Mouse (Mus musculus): ENCODE data around the gene Fam240a. TPM values are rescaled to one million over a fixed set of nuclear protein-coding genes. Genes with fewer than 3 reads are reported as not detected.

Gene Fam240a
- polyA plus RNA-seq, 1 experiment, result not detected

DNA sequence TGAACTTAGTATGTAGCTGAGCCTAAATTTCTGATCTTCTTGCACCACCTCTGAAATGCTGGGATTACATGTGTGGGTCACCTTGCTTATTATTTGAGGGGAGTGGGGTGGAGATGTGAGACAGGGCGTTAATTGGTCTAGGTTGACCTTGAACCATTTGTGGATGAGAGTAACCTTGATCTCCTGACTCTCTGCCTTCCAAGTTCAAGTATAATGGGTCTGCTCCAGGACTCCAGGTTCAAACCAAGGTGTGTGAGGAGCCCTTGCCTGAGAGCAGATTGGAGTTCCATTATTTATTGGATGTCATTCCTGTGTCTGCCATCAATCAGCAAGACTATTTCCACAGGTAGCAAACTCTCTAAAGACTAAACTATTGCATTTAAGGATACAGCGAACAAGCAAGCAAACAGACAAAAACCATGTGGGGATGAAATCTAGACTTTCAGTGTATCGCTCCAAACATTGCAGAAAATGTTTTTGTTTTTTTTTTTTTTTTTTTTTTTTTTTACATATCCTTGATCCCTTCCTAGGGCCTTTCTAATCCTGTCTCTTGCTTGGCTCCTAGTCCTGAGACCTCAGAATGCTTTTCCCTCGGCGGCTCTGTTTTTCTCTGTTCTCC, 36.4 kb upstream of the Fam240a start:
- Histone ChIP-seq H3K9me3 (replicated peaks; ENCODE audit: control insufficient read depth, insufficient read depth, low read length, poor library complexity, severe bottlenecking) (no peaks in the 10 kb centered on the region), H3K27ac (ENCODE audit: insufficient read depth, low read length) (peak overlapping the region; percentile 95), H3K27me3 (ENCODE audit: control insufficient read depth, insufficient read depth, low read length, poor library complexity, severe bottlenecking) (no peaks in the 10 kb centered on the region), H3K36me3 (ENCODE audit: control insufficient read depth, insufficient read depth, low read length, poor library complexity, severe bottlenecking) (no peaks in the 10 kb centered on the region), H3K9ac (ENCODE audit: low read depth, poor library complexity, severe bottlenecking) (peak overlapping the region; percentile 78), H3K4me1 (ENCODE audit: control insufficient read depth, insufficient read depth, low read length) (peaks cover 6% of the 10 kb centered on the region), H3K4me3 (ENCODE audit: low read depth, low read length) (peak overlapping the region; percentile 73)
- no peak for TF ChIP-seq CTCF (IDR thresholded peaks at IDR 0.05; ENCODE audit: low read depth, low read length)
- no peak for TF ChIP-seq POLR2A (IDR thresholded peaks at IDR 0.05; ENCODE audit: insufficient read depth, low read length)
- no peak; the same call in 1 of the 2 replicates for TF ChIP-seq EP300 (IDR thresholded peaks at IDR 0.05; ENCODE audit: insufficient read depth, low read depth, low read length)

DNA sequence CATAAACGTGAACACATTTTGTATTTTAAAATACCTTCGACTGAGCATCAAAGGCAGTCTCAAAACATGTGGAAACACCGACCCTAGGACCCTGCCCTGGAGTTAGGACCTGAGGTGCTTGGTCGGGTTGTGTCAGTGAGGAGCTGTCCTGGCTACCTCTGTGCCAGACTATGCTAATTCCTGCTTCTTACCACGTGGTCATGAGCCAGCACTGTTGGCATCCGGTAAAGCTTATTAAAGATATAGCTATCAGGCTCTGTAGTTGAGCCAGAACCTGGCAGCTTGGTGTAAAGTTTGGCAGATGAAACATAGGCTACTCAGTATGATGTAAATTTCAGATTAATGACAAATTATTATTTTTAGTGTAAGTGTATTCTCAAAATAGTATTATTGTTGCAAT, 35.7 kb upstream of the Fam240a start:
- Histone ChIP-seq H3K27me3 (ENCODE audit: control insufficient read depth, insufficient read depth, low read length, poor library complexity, severe bottlenecking) (no peaks in the 10 kb centered on the region), H3K9ac (ENCODE audit: low read depth, poor library complexity, severe bottlenecking) (peak overlapping the region; percentile 78), H3K27ac (ENCODE audit: insufficient read depth, low read length) (peak overlapping the region; percentile 95)

DNA sequence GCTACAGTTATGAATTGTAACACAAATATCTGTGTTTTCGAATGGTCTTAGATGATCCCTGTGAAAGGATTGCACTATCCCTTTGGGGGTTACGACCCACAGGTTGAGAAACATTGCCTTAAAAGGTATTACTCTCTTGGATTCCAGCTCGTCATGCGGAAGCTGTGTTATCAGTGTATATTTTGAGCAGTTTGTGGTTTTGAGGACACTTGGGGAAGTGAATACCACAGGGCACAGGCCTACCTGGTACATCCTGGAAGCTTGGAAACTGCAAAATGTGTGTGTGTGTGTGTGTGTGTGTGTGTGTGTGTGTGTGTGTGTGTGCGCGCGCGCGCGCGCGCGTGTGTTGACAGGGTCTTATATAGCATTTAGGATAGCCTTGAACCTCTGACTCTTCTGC, 35.2 kb upstream of the Fam240a start:
- Histone ChIP-seq H3K9me3 (replicated peaks; ENCODE audit: control insufficient read depth, insufficient read depth, low read length, poor library complexity, severe bottlenecking) (no peaks in the 10 kb centered on the region), H3K36me3 (ENCODE audit: control insufficient read depth, insufficient read depth, low read length, poor library complexity, severe bottlenecking) (no peaks in the 10 kb centered on the region), H3K27me3 (ENCODE audit: control insufficient read depth, insufficient read depth, low read length, poor library complexity, severe bottlenecking) (no peaks in the 10 kb centered on the region), H3K9ac (ENCODE audit: low read depth, poor library complexity, severe bottlenecking) (peak overlapping the region; percentile 78), H3K27ac (ENCODE audit: insufficient read depth, low read length) (peak overlapping the region; percentile 95), H3K4me3 (ENCODE audit: low read depth, low read length) (peak overlapping the region; percentile 78), H3K4me1 (ENCODE audit: control insufficient read depth, insufficient read depth, low read length) (peaks cover 5% of the 10 kb centered on the region)
- no peak for TF ChIP-seq EP300 (IDR thresholded peaks at IDR 0.05; ENCODE audit: insufficient read depth, low read depth, low read length)
- TF ChIP-seq CTCF (IDR thresholded peaks at IDR 0.05; ENCODE audit: low read depth, low read length), result no peak
- TF ChIP-seq POLR2A (IDR thresholded peaks at IDR 0.05; ENCODE audit: insufficient read depth, low read length), result no peak

More for the DNA sequence above, 35.7 kb upstream of the Fam240a start:
- Histone ChIP-seq H3K36me3 (ENCODE audit: control insufficient read depth, insufficient read depth, low read length, poor library complexity, severe bottlenecking) (no peaks in the 10 kb centered on the region), H3K4me3 (ENCODE audit: low read depth, low read length) (peak overlapping the region; percentile 33; the same call in 1 of the 2 replicates), H3K4me1 (ENCODE audit: control insufficient read depth, insufficient read depth, low read length) (peaks cover 5% of the 10 kb centered on the region), H3K9me3 (replicated peaks; ENCODE audit: control insufficient read depth, insufficient read depth, low read length, poor library complexity, severe bottlenecking) (no peaks in the 10 kb centered on the region)
- TF ChIP-seq POLR2A (IDR thresholded peaks at IDR 0.05; ENCODE audit: insufficient read depth, low read length) (no peak), CTCF (IDR thresholded peaks at IDR 0.05; ENCODE audit: low read depth, low read length) (no peak), EP300 (IDR thresholded peaks at IDR 0.05; ENCODE audit: insufficient read depth, low read depth, low read length) (no peak)

DNA sequence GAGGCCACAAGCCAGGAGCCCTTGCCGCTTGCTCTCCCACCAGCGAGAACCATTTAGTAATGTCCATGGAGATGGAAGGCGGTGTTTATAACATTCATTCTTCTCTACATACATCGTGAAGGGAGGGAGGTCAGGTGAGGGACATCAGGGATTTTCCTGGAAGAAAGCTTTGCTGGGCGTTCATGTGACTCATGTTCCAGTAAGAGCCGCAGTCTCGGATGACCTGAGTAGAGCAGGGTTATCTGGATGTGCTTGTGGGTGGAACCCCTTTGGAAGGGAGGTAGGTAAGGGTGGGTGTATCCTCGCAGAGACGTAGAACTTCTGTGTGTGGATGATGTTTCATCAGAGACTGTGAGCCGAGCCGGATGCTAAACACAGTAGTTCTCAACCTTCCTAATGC, 34.7 kb upstream of the Fam240a start, which contains the start of gene Lrrc2:
TSS of gene Lrrc2 (plus strand) at position 149 of the 400 bp plus-strand sequence.
- Histone ChIP-seq H3K36me3 (ENCODE audit: control insufficient read depth, insufficient read depth, low read length, poor library complexity, severe bottlenecking) (no peaks in the 10 kb centered on the region), H3K4me3 (ENCODE audit: low read depth, low read length) (peak within 1 kb of the TSS; percentile 78), H3K9ac (ENCODE audit: low read depth, poor library complexity, severe bottlenecking) (peak within 1 kb of the TSS; percentile 78), H3K27me3 (ENCODE audit: control insufficient read depth, insufficient read depth, low read length, poor library complexity, severe bottlenecking) (no peaks in the 10 kb centered on the region), H3K4me1 (ENCODE audit: control insufficient read depth, insufficient read depth, low read length) (peaks cover 5% of the 10 kb centered on the region), H3K9me3 (replicated peaks; ENCODE audit: control insufficient read depth, insufficient read depth, low read length, poor library complexity, severe bottlenecking) (no peaks in the 10 kb centered on the region), H3K27ac (ENCODE audit: insufficient read depth, low read length) (peak within 1 kb of the TSS; percentile 95)
- TF ChIP-seq EP300 (IDR thresholded peaks at IDR 0.05; ENCODE audit: insufficient read depth, low read depth, low read length) (peak; percentile 94), CTCF (IDR thresholded peaks at IDR 0.05; ENCODE audit: low read depth, low read length) (no peak), POLR2A (IDR thresholded peaks at IDR 0.05; ENCODE audit: insufficient read depth, low read length) (peak; percentile 28)

DNA sequence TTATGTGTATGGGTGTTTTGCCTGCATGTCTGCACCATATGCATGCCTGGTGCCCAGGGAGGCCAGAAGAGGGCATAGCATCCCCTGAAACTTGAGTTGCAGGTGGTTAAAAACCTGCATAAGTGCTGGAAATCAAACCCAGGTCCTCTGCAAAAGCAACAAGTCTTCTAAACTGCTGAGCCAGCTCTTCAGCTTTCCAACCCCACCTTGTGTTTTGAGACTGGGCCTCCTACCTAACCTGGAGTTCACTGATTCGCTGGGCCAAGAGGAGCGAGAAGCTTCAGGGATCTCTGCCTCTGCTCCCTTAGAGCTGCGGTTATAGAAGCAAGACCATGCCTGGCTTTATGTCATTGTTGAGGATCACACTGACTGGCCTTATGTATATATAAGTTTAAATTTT, 33.4 kb upstream of the Fam240a start:
- no peaks in the 10 kb centered on the region for H3K9me3 ChIP-seq (replicated peaks; ENCODE audit: control insufficient read depth, insufficient read depth, low read length, poor library complexity, severe bottlenecking)
- H3K4me3 ChIP-seq (ENCODE audit: low read depth, low read length), result no peak overlapping the region
- peak overlapping the region; percentile 29 for H3K27ac ChIP-seq (ENCODE audit: insufficient read depth, low read length)
- no peak overlapping the region for H3K9ac ChIP-seq (ENCODE audit: low read depth, poor library complexity, severe bottlenecking)
- no peaks in the 10 kb centered on the region for H3K36me3 ChIP-seq (ENCODE audit: control insufficient read depth, insufficient read depth, low read length, poor library complexity, severe bottlenecking)
- H3K27me3 ChIP-seq (ENCODE audit: control insufficient read depth, insufficient read depth, low read length, poor library complexity, severe bottlenecking), result no peaks in the 10 kb centered on the region
- TF ChIP-seq POLR2A (IDR thresholded peaks at IDR 0.05; ENCODE audit: insufficient read depth, low read length) (no peak), CTCF (IDR thresholded peaks at IDR 0.05; ENCODE audit: low read depth, low read length) (peak; percentile 14)
- H3K4me1 ChIP-seq (ENCODE audit: control insufficient read depth, insufficient read depth, low read length), result peaks cover 5% of the 10 kb centered on the region

DNA sequence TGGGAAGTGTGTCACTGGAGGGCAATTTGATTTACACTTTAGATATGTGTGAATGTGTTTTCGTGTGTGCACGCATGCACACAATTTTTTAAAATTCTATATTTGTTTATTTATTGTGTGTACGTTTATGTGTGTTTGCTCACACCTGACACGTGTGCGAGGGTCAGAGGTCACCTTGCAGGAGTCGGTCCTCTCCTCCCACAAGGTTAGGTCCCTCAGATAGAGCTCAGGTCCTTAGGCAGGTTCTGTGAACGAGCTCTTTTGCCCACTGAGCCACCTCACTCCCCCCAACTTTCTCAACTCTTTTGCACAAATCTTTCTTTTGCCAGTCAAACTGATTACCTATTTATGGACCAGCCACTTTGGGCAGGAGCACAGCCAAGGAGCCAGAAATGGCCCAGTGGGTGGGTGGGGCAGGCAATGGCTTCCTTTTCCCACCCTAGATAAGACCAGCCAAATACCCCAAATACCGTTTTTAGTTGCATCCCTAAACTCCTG, 32.2 kb upstream of the Fam240a start:
- H3K27ac ChIP-seq (ENCODE audit: insufficient read depth, low read length), result peak overlapping the region; percentile 93
- H3K4me3 ChIP-seq (ENCODE audit: low read depth, low read length), result no peak overlapping the region
- no peaks in the 10 kb centered on the region for H3K9me3 ChIP-seq (replicated peaks; ENCODE audit: control insufficient read depth, insufficient read depth, low read length, poor library complexity, severe bottlenecking)
- no peaks in the 10 kb centered on the region; the same call in none of the 2 replicates for H3K36me3 ChIP-seq (ENCODE audit: control insufficient read depth, insufficient read depth, low read length, poor library complexity, severe bottlenecking)
- TF ChIP-seq CTCF (IDR thresholded peaks at IDR 0.05; ENCODE audit: low read depth, low read length) (no peak), EP300 (IDR thresholded peaks at IDR 0.05; ENCODE audit: insufficient read depth, low read depth, low read length) (peak; percentile 79)
- H3K27me3 ChIP-seq (ENCODE audit: control insufficient read depth, insufficient read depth, low read length, poor library complexity, severe bottlenecking), result no peaks in the 10 kb centered on the region
- H3K9ac ChIP-seq (ENCODE audit: low read depth, poor library complexity, severe bottlenecking), result peak overlapping the region; percentile 57; the same call in 1 of the 2 replicates
- peaks cover 4% of the 10 kb centered on the region for H3K4me1 ChIP-seq (ENCODE audit: control insufficient read depth, insufficient read depth, low read length)

Data from ES-Bruce4 (cell line).